Mouse (Mus musculus): ENCODE data around the gene Farsa.
"Not testable (repeated sequence)": the region's sequence is repeated elsewhere in the genome, so short reads cannot be mapped to it uniquely, and the experiment has no call there.

Farsa gene

GRCm38 (mm10) chr8:84873016-84873415 lies 16.2 kb downstream of the Farsa start:
- in situ Hi-C loops (cut with MboI, MseI), result no loop called here

GRCm38 (mm10) chr8:84874339-84874738 lies 17.6 kb downstream of the Farsa start:
- in situ Hi-C loops (cut with MboI, MseI), result no loop called here

- in situ Hi-C loops (cut with MboI, MseI), result no loop called here
These were observed 20.7 kb downstream of the Farsa start for GRCm38 (mm10) chr8:84877297-84878035.

GRCm38 (mm10) chr8:84878915-84879314 lies 22.1 kb downstream of the Farsa start:
- in situ Hi-C loops (cut with MboI, MseI), result no loop called here

- in situ Hi-C loops (cut with MboI, MseI), result no loop called here
These were observed 27.9 kb downstream of the Farsa start for GRCm38 (mm10) chr8:84884728-84885127.

GRCm38 (mm10) chr8:84888280-84888679 lies 31.5 kb downstream of the Farsa start:
- in situ Hi-C loops (cut with MboI, MseI), result no loop called here

- in situ Hi-C loops (cut with MboI, MseI), result no loop called here
These were observed 32.4 kb downstream of the Farsa start for GRCm38 (mm10) chr8:84889141-84889540.

- in situ Hi-C loops (cut with MboI, MseI), result no loop called here
These were observed 36.4 kb downstream of the Farsa start for GRCm38 (mm10) chr8:84892993-84893708.

GRCm38 (mm10) chr8:84893709-84894134 lies 36.9 kb downstream of the Farsa start, which contains the start of gene Gcdh:
TSS of gene Gcdh (minus strand) at chr8:84893921.
- in situ Hi-C loops (cut with MboI, MseI), result no loop called here

GRCm38 (mm10) chr8:84895963-84896362 lies 39.2 kb downstream of the Farsa start:
- in situ Hi-C loops (cut with MboI, MseI), result no loop called here

- in situ Hi-C loops (cut with MboI, MseI), result no loop called here
These were observed 44.3 kb downstream of the Farsa start for GRCm38 (mm10) chr8:84901071-84901470.

- in situ Hi-C loops (cut with MboI, MseI), result no loop called here
These were observed 45.0 kb downstream of the Farsa start, which contains the start of gene Klf1 for GRCm38 (mm10) chr8:84901752-84902151. TSS of gene Klf1 (plus strand) at chr8:84901928.

GRCm38 (mm10) chr8:84902367-84902919 lies 45.7 kb downstream of the Farsa start:
- in situ Hi-C loops (cut with MboI, MseI), result no loop called here

GRCm38 (mm10) chr8:84902920-84903661 lies 46.3 kb downstream of the Farsa start:
- in situ Hi-C loops (cut with MboI, MseI), result no loop called here

GRCm38 (mm10) chr8:84904351-84904750 lies 47.6 kb downstream of the Farsa start:
- in situ Hi-C loops (cut with MboI, MseI), result no loop called here

GRCm38 (mm10) chr8:84907037-84907436 lies 50.2 kb downstream of the Farsa start:
- in situ Hi-C loops (cut with MboI, MseI), result no loop called here

GRCm38 (mm10) chr8:84907493-84907892 lies 50.7 kb downstream of the Farsa start:
- in situ Hi-C loops (cut with MboI, MseI), result no loop called here

GRCm38 (mm10) chr8:84907979-84908378 lies 51.2 kb downstream of the Farsa start:
- in situ Hi-C loops (cut with MboI, MseI), result not testable (repeated sequence)

GRCm38 (mm10) chr8:84908421-84909161 lies 51.8 kb downstream of the Farsa start, which contains the start of gene Dnase2a:
TSS of gene Dnase2a (plus strand) at chr8:84908560.
- in situ Hi-C loops (cut with MboI, MseI), result no loop called here

GRCm38 (mm10) chr8:84909162-84909767 lies 52.5 kb downstream of the Farsa start:
- in situ Hi-C loops (cut with MboI, MseI), result no loop called here

GRCm38 (mm10) chr8:84909949-84910348 lies 53.2 kb downstream of the Farsa start:
- in situ Hi-C loops (cut with MboI, MseI), result no loop called here

Data from T-helper 17 cell (primary cell).